Mouse (Mus musculus) liver, postnatal 0 days (tissue): Measurements from ENCODE around the gene Trub1.

Experiments used
- CTCF ChIP-seq: sonication (generic); IDR thresholded peaks from 2 replicates; pipeline ENCODE4 v1.5.1; 2016; ENCODE audit warnings: antibody characterized with exemption, low read depth
- EP300 ChIP-seq: IDR thresholded peaks from 2 replicates; pipeline ENCODE4 v1.6.1; 2016; ENCODE audit warnings: antibody characterized with exemption, low read depth, mild to moderate bottlenecking

GRCm38 (mm10) chr19:57498110-57498743, 45.5 kb downstream of the Trub1 start:
- TF ChIP-seq CTCF: no peak
- TF ChIP-seq EP300: no peak
